Mouse (Mus musculus): ENCODE measurements at regions not wholly inside any gene's neighbourhood (a gene's known extent, or its start where the extent isn't known, plus 50 kb on each side); places are given as distances from the start of the nearest gene placed in this dataset.

DNA sequence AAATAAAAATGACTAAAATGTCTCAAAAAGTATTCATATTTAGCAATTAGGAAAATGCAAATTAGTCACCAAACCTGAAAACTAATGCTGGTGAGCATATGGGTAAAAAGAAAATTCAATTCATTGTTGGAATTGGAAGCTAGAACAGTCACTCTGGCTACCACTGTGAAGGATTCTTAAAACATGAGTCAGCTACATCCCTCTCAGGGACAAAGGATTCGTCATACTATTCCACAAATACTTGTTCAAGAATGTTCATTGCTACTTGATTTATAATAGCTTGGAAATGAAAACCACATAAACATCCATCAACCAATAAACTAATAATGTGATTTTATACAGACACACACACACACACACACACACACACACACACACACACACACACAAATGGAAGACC, 413.6 kb upstream of the Gria3 start:
- peak; percentile 44 for DNase-seq (ENCODE audit: low read depth)

All from NIH3T3 (cell line).